Mouse (Mus musculus) limb, embryonic 12.5 days (tissue): Measurements from ENCODE around the gene Ppa1. TPM values are rescaled to one million over a fixed set of nuclear protein-coding genes. Genes with fewer than 3 reads are reported as not detected.

Source experiments
- ATAC-seq: fragments of 200-750 bp; cut with Nextera tagmentation; 2 replicates; pipeline ENCODE4 v1.8.0; 2017; ENCODE audit warnings: low read depth, moderate TSS enrichment; ENCODE audit not compliant: insufficient number of reproducible peaks, insufficient read depth, low FRiP score, low TSS enrichment
- H3K27ac ChIP-seq: fragments of 300-500 bp; sonication (generic); 2 replicates; pipeline ENCODE4 v1.5.1; 2016; ENCODE audit warnings: mild to moderate bottlenecking, moderate library complexity
- H3K27me3 ChIP-seq: fragments of 300-500 bp; sonication (generic); 2 replicates; pipeline ENCODE4 v1.6.1; 2016; ENCODE audit warnings: mild to moderate bottlenecking, moderate library complexity
- H3K36me3 ChIP-seq: fragments of 300-500 bp; sonication (generic); 2 replicates; pipeline ENCODE4 v1.6.1; 2016; ENCODE audit warnings: mild to moderate bottlenecking, moderate library complexity
- H3K4me1 ChIP-seq: fragments of 300-500 bp; sonication (generic); replicated peaks from 2 replicates; pipeline ENCODE4 v1.6.1; 2016
- H3K4me2 ChIP-seq: fragments of 300-500 bp; sonication (generic); 2 replicates; pipeline ENCODE4 v1.6.1; 2016; ENCODE audit warnings: mild to moderate bottlenecking, moderate library complexity
- H3K4me3 ChIP-seq: fragments of 300-500 bp; sonication (generic); replicated peaks from 2 replicates; pipeline ENCODE4 v1.5.1; 2016; ENCODE audit warnings: mild to moderate bottlenecking
- H3K9ac ChIP-seq: fragments of 300-500 bp; sonication (generic); replicated peaks from 2 replicates; pipeline ENCODE4 v1.6.1; 2016; ENCODE audit warnings: mild to moderate bottlenecking, moderate library complexity
- H3K9me3 ChIP-seq: fragments of 300-500 bp; sonication (generic); 2 replicates; pipeline ENCODE4 v1.6.1; 2016; ENCODE audit warnings: mild to moderate bottlenecking, moderate library complexity
- WGBS: fragments of 180-500 bp; shearing (Covaris S2); methylation state at CpG from one replicate; pipeline ENCODE4 v1.1.7; 2016; 5-methylcytosine and 5-hydroxymethylcytosine counted together
- polyA plus RNA-seq: library from polyadenylated mRNA; unstranded; fragments of >200 nt; fragmentation: Nextera tagmentation; extraction: Ambion mirVana; gene quantifications from 2 replicates; pipeline ENCODE4 v1.2.1, GENCODE M21; 2016

Ppa1 gene
- polyA plus RNA-seq, 1 experiment from 2014 or later, result 242 TPM

- Histone ChIP-seq H3K4me2 (peak overlapping the region; percentile 91), H3K4me1 (peaks cover 18% of the 10 kb centered on the region)
These were observed 639 bp downstream of the Ppa1 start for GRCm38 (mm10) chr10:61648737-61649645.

GRCm38 (mm10) chr10:61654105-61654504 is 5.8 kb downstream of the Ppa1 start:
- ATAC-seq, result no peak
- H3K9me3 ChIP-seq, result no peaks in the 10 kb centered on the region
- peaks cover 39% of the 10 kb centered on the region for H3K36me3 ChIP-seq
- no peaks in the 10 kb centered on the region for H3K27me3 ChIP-seq
- no peak overlapping the region for H3K9ac ChIP-seq
- no peak overlapping the region for H3K27ac ChIP-seq
- H3K4me1 ChIP-seq, result peaks cover 11% of the 10 kb centered on the region
- WGBS, result 89% methylated on average over 4 of the region's 4 CpGs
- no peak overlapping the region for H3K4me2 ChIP-seq
- no peak overlapping the region for H3K4me3 ChIP-seq

More at GRCm38 (mm10) chr10:61648737-61649645, 639 bp downstream of the Ppa1 start:
- Histone ChIP-seq H3K27ac (peak overlapping the region; percentile 77), H3K36me3 (peaks cover 22% of the 10 kb centered on the region), H3K9ac (peak overlapping the region; percentile 87), H3K27me3 (no peaks in the 10 kb centered on the region), H3K9me3 (no peaks in the 10 kb centered on the region), H3K4me3 (peak overlapping the region; percentile 85)
- 2% methylated on average over 49 of the region's 49 CpGs for WGBS
- peak; percentile 63 for ATAC-seq

DNA sequence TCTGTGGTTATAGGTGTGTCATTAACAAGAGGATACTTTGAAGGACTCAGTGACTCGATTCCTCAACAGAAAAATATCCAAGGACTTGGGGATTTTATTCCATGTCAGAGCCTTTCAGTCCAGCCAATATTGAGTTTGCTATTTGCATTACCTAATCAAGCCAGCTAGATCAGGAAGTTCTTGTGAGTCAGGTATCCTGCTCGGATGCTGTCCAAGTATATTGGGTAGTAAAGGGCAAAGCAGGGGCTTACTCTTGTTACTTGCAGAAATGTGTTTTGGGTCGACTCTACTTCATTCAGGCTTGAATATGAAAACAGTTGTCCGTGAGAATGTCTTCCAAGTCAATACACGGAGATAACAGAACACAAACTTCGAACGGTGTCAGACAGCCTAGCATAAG is 6.3 kb downstream of the Ppa1 start:
- H3K4me1 ChIP-seq, result peaks cover 6% of the 10 kb centered on the region
- no peak for ATAC-seq
- no peaks in the 10 kb centered on the region for H3K27me3 ChIP-seq
- no peak overlapping the region for H3K4me2 ChIP-seq
- 91% methylated on average over 7 of the region's 7 CpGs for WGBS
- no peaks in the 10 kb centered on the region for H3K9me3 ChIP-seq
- no peak overlapping the region for H3K9ac ChIP-seq
- H3K4me3 ChIP-seq, result no peak overlapping the region
- H3K36me3 ChIP-seq, result peaks cover 45% of the 10 kb centered on the region
- no peak overlapping the region for H3K27ac ChIP-seq

- H3K27ac ChIP-seq, result no peak overlapping the region
- no peaks in the 10 kb centered on the region for H3K27me3 ChIP-seq
- H3K4me1 ChIP-seq, result peaks cover 6% of the 10 kb centered on the region
- WGBS, result 89% methylated on average over 3 of the region's 3 CpGs
- H3K36me3 ChIP-seq, result peaks cover 50% of the 10 kb centered on the region
- H3K4me2 ChIP-seq, result no peak overlapping the region
- H3K9me3 ChIP-seq, result no peaks in the 10 kb centered on the region
- H3K4me3 ChIP-seq, result no peak overlapping the region
- ATAC-seq, result no peak
- no peak overlapping the region for H3K9ac ChIP-seq
These were observed 6.8 kb downstream of the Ppa1 start for GRCm38 (mm10) chr10:61655188-61655587.

- 87% methylated on average over 18 of the region's 18 CpGs for WGBS
- Histone ChIP-seq H3K9me3 (no peaks in the 10 kb centered on the region), H3K36me3 (peaks cover 63% of the 10 kb centered on the region), H3K4me3 (no peak overlapping the region), H3K27ac (no peak overlapping the region), H3K4me2 (no peak overlapping the region), H3K9ac (no peak overlapping the region), H3K27me3 (no peaks in the 10 kb centered on the region), H3K4me1 (no peaks in the 10 kb centered on the region)
- ATAC-seq, result no peak
These were observed 8.9 kb downstream of the Ppa1 start for GRCm38 (mm10) chr10:61656928-61657882.

- WGBS, result 27% methylated on average over 4 of the region's 4 CpGs
- ATAC-seq, result no peak
- no peak overlapping the region for H3K4me2 ChIP-seq
- H3K27ac ChIP-seq, result no peak overlapping the region
- peaks cover 63% of the 10 kb centered on the region for H3K36me3 ChIP-seq
- no peaks in the 10 kb centered on the region for H3K4me1 ChIP-seq
- no peak overlapping the region for H3K4me3 ChIP-seq
- H3K9me3 ChIP-seq, result no peaks in the 10 kb centered on the region
- no peak overlapping the region for H3K9ac ChIP-seq
- H3K27me3 ChIP-seq, result no peaks in the 10 kb centered on the region
These were observed 9.6 kb downstream of the Ppa1 start for GRCm38 (mm10) chr10:61657985-61658384.

DNA sequence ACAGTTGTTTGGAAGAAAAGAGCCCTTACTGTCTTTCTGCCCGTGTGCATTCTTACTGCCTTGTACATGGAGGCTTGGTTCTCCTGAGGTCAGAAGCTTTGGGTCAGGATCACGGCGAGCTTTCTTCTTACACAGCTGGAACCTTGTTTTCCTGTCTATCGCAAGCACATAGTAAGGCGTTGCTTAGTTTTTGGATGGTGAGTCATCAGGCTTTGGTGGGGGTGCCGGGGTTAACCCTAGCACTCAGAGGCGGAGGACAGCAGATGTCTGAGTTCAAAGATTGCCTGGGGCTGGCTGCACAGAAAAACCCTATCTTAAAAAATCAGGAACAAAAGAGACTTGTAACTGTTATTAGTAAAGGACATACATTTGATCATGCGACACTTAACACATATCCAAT is 13.5 kb downstream of the Ppa1 start:
- Histone ChIP-seq H3K36me3 (peaks cover 72% of the 10 kb centered on the region), H3K4me2 (no peak overlapping the region), H3K9ac (no peak overlapping the region), H3K4me3 (no peak overlapping the region), H3K27ac (no peak overlapping the region), H3K27me3 (no peaks in the 10 kb centered on the region), H3K4me1 (no peaks in the 10 kb centered on the region), H3K9me3 (no peaks in the 10 kb centered on the region)
- no peak for ATAC-seq
- 85% methylated on average over 8 of the region's 8 CpGs for WGBS

- Histone ChIP-seq H3K4me3 (no peak overlapping the region), H3K4me2 (no peak overlapping the region), H3K27ac (no peak overlapping the region), H3K27me3 (no peaks in the 10 kb centered on the region), H3K9ac (no peak overlapping the region), H3K36me3 (peaks cover 78% of the 10 kb centered on the region), H3K9me3 (no peaks in the 10 kb centered on the region), H3K4me1 (no peaks in the 10 kb centered on the region)
- 74% methylated on average over 10 of the region's 10 CpGs for WGBS
- ATAC-seq, result no peak
These were observed 14.1 kb downstream of the Ppa1 start for GRCm38 (mm10) chr10:61662391-61662988.

DNA sequence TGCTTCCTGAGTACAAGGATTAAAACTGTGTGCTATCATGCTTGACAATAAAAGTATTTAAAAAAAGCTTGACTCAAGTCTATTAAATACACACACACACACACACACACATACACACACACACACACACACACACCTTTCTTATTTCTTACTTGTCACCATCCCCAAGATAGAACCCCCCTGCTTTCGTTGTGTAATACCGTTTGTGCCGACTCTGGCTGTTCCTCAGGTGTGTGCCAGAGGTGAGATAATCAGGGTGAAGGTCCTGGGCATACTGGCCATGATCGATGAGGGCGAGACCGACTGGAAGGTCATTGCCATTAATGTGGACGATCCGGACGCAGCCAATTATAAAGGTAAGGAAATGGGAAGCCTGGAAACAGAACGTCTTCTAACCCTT is 16.8 kb downstream of the Ppa1 start:
- no peaks in the 10 kb centered on the region for H3K27me3 ChIP-seq
- no peaks in the 10 kb centered on the region for H3K4me1 ChIP-seq
- 95% methylated on average over 10 of the region's 10 CpGs for WGBS
- no peak overlapping the region for H3K4me2 ChIP-seq
- no peak for ATAC-seq
- no peak overlapping the region for H3K9ac ChIP-seq
- no peaks in the 10 kb centered on the region for H3K9me3 ChIP-seq
- H3K36me3 ChIP-seq, result peaks cover 94% of the 10 kb centered on the region
- H3K27ac ChIP-seq, result no peak overlapping the region
- H3K4me3 ChIP-seq, result no peak overlapping the region

DNA sequence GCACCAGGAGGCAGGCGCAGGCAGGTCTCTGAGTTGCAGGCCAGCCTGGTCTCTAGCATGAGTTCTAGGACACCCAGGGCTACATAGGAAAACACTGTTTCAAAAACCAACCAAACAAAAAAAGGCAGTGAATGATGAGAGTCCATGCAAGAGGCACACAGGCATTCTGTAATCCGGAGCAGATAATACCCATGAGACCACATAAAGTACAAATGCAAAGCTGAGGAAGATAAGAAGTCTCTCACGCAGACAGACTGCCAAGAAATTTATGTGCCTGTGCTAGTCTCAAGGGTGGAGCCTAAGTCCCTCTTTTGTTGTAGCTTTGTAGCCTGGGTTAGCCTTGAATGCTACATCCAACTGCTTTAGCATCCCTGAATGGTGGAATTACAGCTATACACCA is 17.3 kb downstream of the Ppa1 start:
- 95% methylated on average over 3 of the region's 3 CpGs for WGBS
- peaks cover 95% of the 10 kb centered on the region for H3K36me3 ChIP-seq
- no peaks in the 10 kb centered on the region for H3K4me1 ChIP-seq
- H3K4me3 ChIP-seq, result no peak overlapping the region
- no peak for ATAC-seq
- H3K9me3 ChIP-seq, result no peaks in the 10 kb centered on the region
- H3K4me2 ChIP-seq, result no peak overlapping the region
- no peak overlapping the region for H3K27ac ChIP-seq
- no peaks in the 10 kb centered on the region for H3K27me3 ChIP-seq
- H3K9ac ChIP-seq, result no peak overlapping the region

GRCm38 (mm10) chr10:61669289-61669688 is 20.9 kb downstream of the Ppa1 start:
- ATAC-seq, result no peak
- Histone ChIP-seq H3K27me3 (no peaks in the 10 kb centered on the region), H3K36me3 (peaks cover 95% of the 10 kb centered on the region), H3K4me2 (no peak overlapping the region), H3K9me3 (no peaks in the 10 kb centered on the region), H3K4me3 (no peak overlapping the region), H3K4me1 (no peaks in the 10 kb centered on the region), H3K27ac (no peak overlapping the region), H3K9ac (no peak overlapping the region)
- 93% methylated on average over 7 of the region's 7 CpGs for WGBS
